Mouse (Mus musculus) gastrocnemius, adult 8-10 months (tissue): ENCODE results near the gene Col6a3. TPM values are rescaled to one million over a fixed set of nuclear protein-coding genes. Genes with fewer than 3 reads are reported as not detected.

Source experiments
- DNase-seq, 2 experiments: peaks; one replicate each; pipeline ENCODE4 v3.0.0; 2022; ENCODE audit warnings: low spot score in 2 of 2
- total RNA-seq, 4 experiments: library from RNA; stranded (reverse); gene quantifications; 2 replicates each; pipeline ENCODE4 v1.2.4; 2022

Col6a3 gene
- total RNA-seq, 4 experiments from 2014 or later, result 12.8 to 21.0 (median 16.7) TPM

GRCm38 (mm10) chr1:90797276-90797891 is 46.4 kb downstream of the Col6a3 start:
- peak; percentile 62 to 74 for DNase-seq

DNA sequence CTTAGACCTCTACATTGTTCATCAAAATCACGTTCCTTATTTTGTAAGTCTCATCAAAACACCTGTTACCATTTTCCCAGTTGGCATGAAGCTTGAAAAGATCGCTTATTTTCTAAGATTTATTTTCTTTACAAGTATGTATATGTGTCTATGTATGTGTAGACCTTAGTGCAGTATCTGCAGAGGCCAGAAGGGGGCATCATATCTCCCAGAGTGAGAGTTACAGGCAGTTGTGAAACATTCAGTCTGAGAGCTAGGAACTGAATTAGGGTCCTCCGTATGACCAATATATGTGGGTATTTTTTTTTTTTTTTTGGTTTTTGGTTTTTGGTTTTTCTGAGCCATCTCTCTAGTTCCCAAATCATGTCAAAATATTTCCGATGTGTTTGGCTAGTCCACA is 50.4 kb downstream of the Col6a3 start:
- no peak for DNase-seq

DNA sequence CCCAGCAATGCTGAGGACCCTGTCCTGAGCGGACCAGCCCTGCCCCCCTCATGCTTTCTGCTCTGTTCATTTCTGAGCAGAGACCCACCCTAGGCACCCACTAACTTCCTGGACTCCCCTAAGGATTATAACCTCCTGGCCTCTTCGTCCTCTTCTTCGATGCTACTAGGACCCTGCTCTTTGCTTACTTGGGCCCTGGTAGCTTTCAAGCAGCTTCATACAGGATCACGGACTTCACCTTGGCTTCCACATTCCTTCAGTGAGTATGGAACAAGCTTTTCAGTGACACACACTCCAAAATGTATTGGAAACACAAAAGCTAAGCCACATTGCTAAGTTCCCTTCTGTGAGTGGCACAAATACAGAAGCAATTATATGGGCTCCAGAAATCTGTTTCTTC is 52.8 kb downstream of the Col6a3 start:
- DNase-seq, result no peak

DNA sequence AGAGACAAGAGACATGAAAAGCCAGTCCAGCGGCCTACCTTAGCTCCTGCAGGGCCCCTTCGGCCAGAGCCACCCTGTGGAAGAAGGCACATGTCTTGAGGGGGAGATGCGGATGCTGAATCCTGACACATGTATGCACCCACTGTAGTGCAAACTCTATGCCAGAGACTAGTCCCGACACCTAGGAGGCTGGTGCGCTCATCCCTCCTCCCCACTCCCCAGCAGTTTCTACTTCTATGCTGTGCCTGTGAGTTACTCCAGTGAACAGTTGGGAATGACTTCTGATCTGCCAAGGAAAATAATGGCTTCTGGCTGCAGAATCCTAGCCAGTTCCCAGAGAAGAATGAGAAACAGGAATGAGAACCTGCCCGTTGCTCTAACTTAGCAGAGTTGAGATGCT is 54.3 kb downstream of the Col6a3 start:
- no peak for DNase-seq

GRCm38 (mm10) chr1:90780446-90780845 is 63.3 kb downstream of the Col6a3 start:
- no peak for DNase-seq

DNA sequence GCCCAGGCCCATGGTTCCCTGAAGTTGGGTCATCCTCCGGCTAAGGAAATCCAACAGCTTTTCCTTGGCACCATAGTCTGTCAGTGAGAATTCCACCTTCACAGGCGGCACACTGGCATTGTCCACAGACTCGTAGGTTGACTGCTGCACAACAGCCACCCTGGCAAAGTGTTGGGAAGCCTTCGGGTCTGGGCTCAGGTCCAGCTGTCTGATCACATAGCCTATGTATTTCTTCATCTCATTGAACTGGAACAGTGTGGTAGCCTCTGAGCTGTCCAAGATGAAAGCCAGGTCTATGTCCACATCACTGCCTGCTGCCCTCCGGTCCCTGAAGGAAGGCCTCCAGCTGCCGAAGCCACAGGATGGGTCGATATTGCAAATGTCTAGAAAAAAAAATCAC is 64.7 kb downstream of the Col6a3 start:
- no peak for DNase-seq

DNA sequence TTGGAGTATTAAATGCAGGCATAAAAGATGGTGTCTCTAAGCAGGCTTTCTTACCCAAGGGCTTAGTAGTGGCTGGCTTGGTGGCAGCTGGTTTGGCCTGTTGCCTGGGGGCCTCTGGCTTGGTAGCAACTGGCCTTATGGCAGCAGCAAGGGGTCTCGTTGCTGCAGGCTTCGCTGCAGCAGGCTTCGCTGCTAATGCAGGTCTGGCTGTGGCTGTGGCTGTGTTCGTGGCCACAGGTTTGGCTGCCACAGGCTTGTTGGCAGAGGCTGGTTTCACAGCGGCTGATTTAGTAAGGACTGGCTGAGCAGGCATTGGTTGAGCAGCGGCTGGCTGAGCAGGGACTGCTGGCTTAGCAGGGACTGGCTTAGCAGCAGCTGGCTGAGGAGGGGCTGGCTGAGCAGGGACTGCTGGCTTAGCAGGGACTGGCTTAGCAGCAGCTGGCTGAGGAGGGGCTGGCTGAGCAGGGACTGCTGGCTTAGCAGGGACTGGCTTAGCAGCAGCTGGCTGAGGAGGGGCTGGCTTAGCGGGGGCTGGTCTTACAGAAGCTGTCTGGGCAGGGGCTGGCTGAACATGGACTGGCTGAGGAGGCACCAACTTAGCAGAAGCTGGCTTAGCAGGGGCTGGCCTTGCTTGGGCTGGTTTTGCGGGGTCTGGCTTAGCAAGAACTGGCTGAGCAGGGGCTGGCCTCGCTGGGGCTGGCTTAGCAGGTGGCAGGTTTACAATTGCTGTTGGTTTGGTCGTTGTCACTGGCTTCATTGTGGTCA is 68.1 kb downstream of the Col6a3 start:
- peak; percentile 45 to 77 for DNase-seq

DNA sequence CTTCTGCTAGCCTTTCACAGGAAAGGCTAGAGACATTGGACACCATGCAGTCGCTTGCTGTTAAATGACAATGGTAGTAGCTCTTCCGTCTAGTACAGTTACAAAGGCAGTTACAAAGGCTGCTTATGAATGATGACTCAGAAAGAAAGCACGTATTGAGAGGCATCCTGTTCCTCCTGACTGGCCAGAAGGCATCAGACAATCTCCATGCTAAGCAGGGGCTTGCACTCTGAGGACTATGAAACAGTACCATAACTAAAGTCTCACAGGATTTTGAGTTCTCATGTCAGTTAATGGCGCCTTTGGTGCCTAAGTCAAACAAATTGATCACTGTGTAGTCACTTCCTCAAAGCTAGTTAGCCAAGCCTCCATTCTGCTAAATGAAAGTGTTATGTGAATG is 72.6 kb downstream of the Col6a3 start:
- no peak for DNase-seq

DNA sequence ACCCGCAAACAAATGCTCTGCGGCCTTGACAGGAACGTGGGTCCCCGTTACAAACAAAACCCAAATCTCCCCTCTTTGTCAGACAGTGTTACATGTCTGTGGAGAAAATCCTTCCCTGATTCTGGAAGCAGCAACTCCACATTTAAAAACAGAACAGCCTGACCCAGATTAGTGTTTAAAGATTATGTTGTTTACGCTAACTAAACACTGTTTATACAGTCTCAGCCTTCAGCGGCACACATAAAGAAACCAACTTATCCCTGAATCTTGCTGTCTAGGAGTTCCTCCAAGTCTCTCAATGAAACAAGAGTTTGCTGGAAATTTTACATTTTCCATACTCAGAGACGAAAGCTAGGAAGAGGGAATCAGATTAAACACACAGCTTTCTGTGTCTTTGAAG is 73.7 kb downstream of the Col6a3 start:
- DNase-seq, result no peak

DNA sequence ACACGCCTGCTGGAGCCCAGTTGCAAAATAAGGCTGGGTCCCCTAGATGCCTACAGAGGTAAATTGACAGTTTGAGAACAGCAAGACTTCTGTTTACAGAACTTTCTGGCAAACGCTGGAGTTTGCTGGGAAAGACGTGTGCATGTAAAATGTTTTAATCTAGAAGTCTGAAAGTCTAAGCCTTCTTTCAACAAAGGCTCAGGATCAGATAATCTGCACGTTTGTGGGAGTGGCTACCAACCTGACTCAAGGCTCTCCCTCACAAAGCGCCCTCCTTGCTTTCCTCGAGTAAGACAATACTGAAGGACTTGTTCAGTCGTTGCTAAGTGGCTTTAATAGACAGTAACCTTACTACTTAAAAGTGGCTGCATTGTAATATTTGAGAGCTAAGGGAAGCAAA is 74.5 kb downstream of the Col6a3 start:
- no peak for DNase-seq

DNA sequence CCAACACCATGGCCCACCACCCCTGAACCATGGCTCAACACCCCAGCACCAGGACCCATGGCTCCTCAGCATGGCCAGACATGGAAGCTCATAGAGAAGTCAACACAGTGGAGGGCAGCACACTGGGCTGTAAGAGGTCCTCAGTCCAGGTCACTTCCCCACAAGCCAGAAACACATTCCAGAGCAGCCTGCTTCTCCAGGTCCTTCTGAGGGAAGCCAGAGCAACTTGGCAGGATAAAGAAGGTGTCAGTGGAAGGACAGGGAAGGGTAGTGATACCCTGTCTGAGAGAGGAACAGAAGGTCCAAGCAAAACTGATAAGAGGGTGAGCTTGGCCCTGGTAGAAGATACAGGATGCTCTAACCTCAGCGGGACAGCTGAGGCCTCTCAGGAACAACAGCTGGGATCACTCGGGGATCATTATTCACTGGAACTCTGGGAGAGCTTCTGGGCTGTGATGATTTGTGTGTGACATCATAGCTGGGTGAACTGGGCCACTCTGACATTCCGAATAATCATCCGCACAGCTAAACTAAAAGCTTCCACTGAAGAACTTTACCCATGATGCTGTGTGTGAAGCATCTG is 85.6 kb downstream of the Col6a3 start:
- no peak for DNase-seq

GRCm38 (mm10) chr1:90753869-90754563 is 89.8 kb downstream of the Col6a3 start:
- peak in 1 of 2 experiments; percentile 8 for DNase-seq

GRCm38 (mm10) chr1:90751221-90751620 is 92.5 kb downstream of the Col6a3 start:
- no peak for DNase-seq

DNA sequence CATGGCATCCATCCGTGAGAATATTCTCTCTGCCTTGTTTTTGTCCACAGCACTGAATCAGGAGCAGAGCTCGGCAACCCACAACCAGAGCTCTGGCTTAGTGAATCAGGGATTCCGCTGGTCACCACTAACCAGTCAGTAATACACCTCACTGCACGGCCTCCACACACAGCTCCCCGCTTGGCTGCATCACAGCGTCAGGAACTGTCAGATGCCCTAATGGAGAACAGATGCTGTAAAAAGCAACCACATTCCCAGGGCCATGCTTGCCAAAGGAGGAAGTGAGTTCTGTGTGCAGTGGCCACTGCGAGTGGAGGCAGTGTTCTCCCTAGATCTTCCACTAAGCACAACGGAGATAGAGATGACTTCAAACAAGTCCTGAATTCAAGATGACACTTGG is 93.6 kb downstream of the Col6a3 start:
- DNase-seq, result peak; percentile 44 to 63

GRCm38 (mm10) chr1:90748544-90748943 is 95.2 kb downstream of the Col6a3 start:
- no peak for DNase-seq

- DNase-seq, result peak; percentile 43 to 66
These were observed 99.8 kb downstream of the Col6a3 start for GRCm38 (mm10) chr1:90743941-90744386.

GRCm38 (mm10) chr1:90743445-90743844 is 100.3 kb downstream of the Col6a3 start:
- DNase-seq, result no peak

GRCm38 (mm10) chr1:90742641-90743040 is 101.1 kb downstream of the Col6a3 start:
- no peak for DNase-seq

- no peak for DNase-seq
These were observed 103.3 kb downstream of the Col6a3 start for GRCm38 (mm10) chr1:90740216-90741170.

DNA sequence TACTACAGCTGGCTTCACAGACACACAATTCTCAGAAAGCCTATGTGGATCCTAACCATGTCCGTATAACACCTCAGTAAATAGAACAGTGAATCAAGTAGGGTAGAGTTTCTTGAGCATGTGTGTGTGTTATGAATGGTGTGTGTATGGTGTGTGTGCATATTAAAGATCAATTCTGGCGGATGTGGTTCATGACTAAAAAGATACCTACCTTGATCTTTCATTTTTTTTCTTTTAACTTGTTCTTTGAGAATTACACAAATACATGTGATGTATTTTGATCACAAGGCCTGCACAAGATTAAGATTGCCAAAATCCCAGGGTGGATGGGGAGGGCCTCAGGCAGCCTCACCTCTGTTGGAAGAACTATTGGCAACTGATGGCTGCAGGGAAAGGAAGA is 104.9 kb downstream of the Col6a3 start:
- no peak for DNase-seq

- no peak for DNase-seq
These were observed 114.3 kb downstream of the Col6a3 start for GRCm38 (mm10) chr1:90729466-90729865.
